Mouse (Mus musculus) gastrocnemius, postnatal 4 days (tissue): ENCODE results near the gene 4933430I17Rik. TPM values are rescaled to one million over a fixed set of nuclear protein-coding genes. Genes with fewer than 3 reads are reported as not detected.
"Not testable (repeated sequence)": the region's sequence is repeated elsewhere in the genome, so short reads cannot be mapped to it uniquely, and the experiment has no call there.

ENCODE experiments used
- DNase-seq, 2 experiments: peaks; one replicate each; pipeline ENCODE4 v3.0.0; 2021 to 2022; ENCODE audit warnings: low spot score in 2 of 2, mixed read lengths in 2 of 2
- long read RNA-seq, 2 experiments: library from polyadenylated mRNA; stranded (forward); transcript quantifications; one replicate each; pipeline ENCODE4 v2.0.0; 2021
- total RNA-seq, 2 experiments: library from RNA; stranded (reverse); gene quantifications; 2 replicates each; pipeline ENCODE4 v1.2.3; 2021

The 4933430I17Rik gene
- total RNA-seq: under 1 TPM; 0.34 to 0.44 TPM
- long read RNA-seq, experiment 1: 0 reads
- long read RNA-seq, experiment 2: 0 reads

GRCm38 (mm10) chr4:62524651-62525488 is at the start of gene 4933430I17Rik, which contains the start of gene Pole3:
4933430I17Rik (plus strand) TSS chr4:62525369.
Pole3 (minus strand) TSS chr4:62525068.
- peak; percentile 96 to 98 for DNase-seq

DNA sequence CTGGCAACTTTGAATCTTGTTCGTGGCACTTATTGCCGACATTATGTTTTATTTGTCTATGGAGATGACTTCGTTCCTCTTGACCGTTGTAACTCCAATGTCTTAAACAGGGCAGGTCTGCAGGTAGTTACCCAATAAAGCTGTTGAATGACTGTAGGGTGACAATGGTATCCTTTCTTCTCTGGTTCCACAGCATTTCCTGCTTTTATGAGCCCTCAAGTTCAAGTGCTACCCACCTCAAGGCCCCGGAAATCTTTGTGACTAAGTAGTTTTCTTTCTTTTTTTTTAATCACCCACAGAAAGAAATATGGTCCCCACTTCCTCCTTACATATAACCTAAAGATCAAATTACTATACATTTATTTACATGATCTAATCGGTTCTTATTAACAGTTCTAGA is 49.4 kb upstream of the 4933430I17Rik start:
- DNase-seq: no peak

DNA sequence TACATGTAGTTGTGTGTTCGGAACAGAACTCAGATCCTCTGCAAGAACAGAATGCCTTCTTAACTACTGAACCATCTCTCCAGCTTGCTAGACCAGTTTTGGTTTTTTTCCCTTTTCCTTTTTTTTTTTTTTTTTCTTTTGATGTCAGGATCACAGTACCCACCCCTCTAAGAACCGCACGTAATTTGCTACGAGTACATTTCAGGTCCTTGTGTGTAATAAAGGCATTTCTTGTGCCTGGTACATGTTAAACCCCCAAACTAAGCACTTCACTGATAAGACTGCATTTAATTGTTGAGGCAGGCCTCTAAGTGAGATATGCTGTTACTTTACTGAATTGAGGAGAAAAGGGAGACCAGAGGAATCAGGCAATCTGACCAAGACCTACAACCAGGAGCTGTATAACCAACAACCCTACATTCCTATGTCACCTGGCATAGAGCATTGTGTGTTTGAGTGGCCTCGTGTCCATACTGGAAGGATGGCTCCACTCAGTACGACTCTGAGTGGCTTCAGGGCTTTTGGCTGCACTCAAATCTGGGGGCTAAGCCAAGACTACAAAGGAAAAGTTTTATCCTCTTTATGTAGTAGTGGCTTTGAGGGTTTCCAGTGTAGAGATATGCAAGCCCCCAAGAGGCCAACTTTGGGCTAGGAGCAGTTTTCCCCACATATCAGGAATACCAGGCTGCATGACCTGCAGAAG is 47.5 kb upstream of the 4933430I17Rik start:
- no peak for DNase-seq

- not testable (repeated sequence) for DNase-seq
Measured at GRCm38 (mm10) chr4:62479593-62479936, 45.6 kb upstream of the 4933430I17Rik start.

DNA sequence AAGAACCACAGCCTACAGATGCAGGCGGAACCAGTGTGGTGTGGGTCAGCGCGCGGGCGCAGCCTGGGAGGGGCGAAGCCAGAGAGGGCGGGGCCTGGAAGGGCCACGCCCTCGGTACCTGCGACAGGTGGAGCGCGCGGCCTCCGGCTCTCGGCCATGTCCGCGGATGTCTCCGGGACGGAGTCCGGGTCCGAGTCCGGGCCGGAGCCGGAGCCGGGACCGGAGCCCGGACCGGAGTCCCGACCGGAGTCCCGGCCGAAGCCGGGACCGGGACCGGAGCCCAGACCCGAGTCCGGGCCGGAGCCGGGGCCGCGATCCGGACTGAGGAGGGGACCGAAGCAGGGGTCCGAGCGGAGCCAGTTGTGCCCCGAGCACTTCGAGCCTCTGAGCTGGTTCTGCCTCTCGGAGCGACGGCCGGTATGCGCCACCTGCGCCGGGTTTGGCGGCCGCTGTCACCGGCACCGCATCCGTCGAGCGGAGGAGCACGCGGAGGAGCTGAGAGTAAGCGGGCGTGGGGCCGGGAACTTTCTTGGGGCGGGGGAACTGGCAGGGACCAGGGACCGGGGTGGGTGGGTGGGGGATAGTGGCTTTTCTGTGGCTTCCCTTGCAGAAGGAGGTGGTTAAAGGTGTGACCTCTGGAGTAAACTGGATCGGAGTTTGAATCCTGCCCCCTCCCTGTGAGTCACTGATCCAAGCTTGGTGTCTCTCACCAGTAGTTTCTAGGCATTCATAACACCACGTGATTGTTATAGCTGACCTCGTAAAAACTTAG is 45.0 kb upstream of the 4933430I17Rik start, which contains the start of gene Bspry:
Gene Bspry (plus strand): TSS at position 117 of the 772 bp plus-strand sequence.
- peak in 1 of 2 experiments; percentile 16 for DNase-seq

GRCm38 (mm10) chr4:62480709-62481605 is 44.2 kb upstream of the 4933430I17Rik start:
- no peak for DNase-seq

GRCm38 (mm10) chr4:62484928-62485327 is 40.2 kb upstream of the 4933430I17Rik start:
- DNase-seq: no peak

GRCm38 (mm10) chr4:62485450-62486161 is 39.6 kb upstream of the 4933430I17Rik start:
- DNase-seq: no peak

GRCm38 (mm10) chr4:62486162-62486696 is 38.9 kb upstream of the 4933430I17Rik start:
- DNase-seq: no peak

GRCm38 (mm10) chr4:62487172-62487571 is 38.0 kb upstream of the 4933430I17Rik start:
- DNase-seq: no peak

GRCm38 (mm10) chr4:62487914-62488313 is 37.3 kb upstream of the 4933430I17Rik start:
- no peak for DNase-seq

- no peak for DNase-seq
Measured at GRCm38 (mm10) chr4:62492682-62493081, 32.5 kb upstream of the 4933430I17Rik start.

- DNase-seq: no peak
Measured at GRCm38 (mm10) chr4:62494230-62494629, 30.9 kb upstream of the 4933430I17Rik start.

GRCm38 (mm10) chr4:62495946-62496345 is 29.2 kb upstream of the 4933430I17Rik start:
- peak in 1 of 2 experiments; percentile 58 for DNase-seq

- DNase-seq: no peak
Measured at GRCm38 (mm10) chr4:62496815-62497214, 28.4 kb upstream of the 4933430I17Rik start.

GRCm38 (mm10) chr4:62500799-62501198 is 24.4 kb upstream of the 4933430I17Rik start:
- no peak for DNase-seq

- DNase-seq: no peak
Measured at GRCm38 (mm10) chr4:62501534-62501933, 23.6 kb upstream of the 4933430I17Rik start.

GRCm38 (mm10) chr4:62501964-62502732 is 23.0 kb upstream of the 4933430I17Rik start:
- peak; percentile 75 to 88 for DNase-seq
